Mouse (Mus musculus) heart, postnatal 0 days (tissue): ENCODE results near the gene Snrnp25. TPM values are rescaled to one million over a fixed set of nuclear protein-coding genes. Genes with fewer than 3 reads are reported as not detected.

Experiments
- ATAC-seq: fragments of 200-750 bp; cut with Nextera tagmentation; 2 replicates; pipeline ENCODE4 v1.8.0; 2017; ENCODE audit warnings: low read depth, moderate number of reproducible peaks, moderate library complexity; ENCODE audit not compliant: insufficient read depth
- DNase-seq: peaks from one replicate; pipeline ENCODE4 v3.0.0-alpha.2; 2016; ENCODE audit warnings: low spot score
- H3K27ac ChIP-seq: fragments of 300-500 bp; sonication (generic); 2 replicates; pipeline ENCODE4 v1.5.1; 2014; ENCODE audit warnings: low read depth, mild to moderate bottlenecking
- H3K27me3 ChIP-seq: fragments of 300-500 bp; sonication (generic); 2 replicates; pipeline ENCODE4 v1.6.1; 2014; ENCODE audit warnings: low read length, mixed read lengths; ENCODE audit not compliant: control insufficient read depth, insufficient read depth
- H3K36me3 ChIP-seq: fragments of 300-500 bp; sonication (generic); replicated peaks from 2 replicates; pipeline ENCODE4 v1.6.1; 2014; ENCODE audit warnings: low read length, mixed read lengths; ENCODE audit not compliant: control insufficient read depth, insufficient read depth
- H3K4me1 ChIP-seq: fragments of 300-500 bp; sonication (generic); 2 replicates; pipeline ENCODE4 v1.6.1; 2014; ENCODE audit warnings: antibody characterized with exemption; ENCODE audit not compliant: control insufficient read depth, insufficient read depth
- H3K4me2 ChIP-seq: fragments of 300-500 bp; sonication (generic); 2 replicates; pipeline ENCODE4 v1.6.1; 2014; ENCODE audit warnings: low read depth, mild to moderate bottlenecking, low read length, moderate library complexity
- H3K4me3 ChIP-seq: fragments of 300-500 bp; sonication (generic); 2 replicates; pipeline ENCODE4 v1.5.1; 2014; ENCODE audit warnings: low read depth, low read length
- H3K9ac ChIP-seq: fragments of 300-500 bp; sonication (generic); replicated peaks from 2 replicates; pipeline ENCODE4 v1.6.1; 2014; ENCODE audit warnings: low read depth, low read length, mixed read lengths
- H3K9me3 ChIP-seq: fragments of 300-500 bp; sonication (generic); replicated peaks from 2 replicates; pipeline ENCODE4 v1.6.1; 2016; ENCODE audit warnings: low read length; ENCODE audit not compliant: control insufficient read depth
- CTCF ChIP-seq: IDR thresholded peaks from 2 replicates; pipeline ENCODE4 v1.5.1; 2016; ENCODE audit warnings: antibody characterized with exemption, control low read depth, low read depth
- EP300 ChIP-seq: IDR thresholded peaks from 2 replicates; pipeline ENCODE4 v1.6.1; 2016; ENCODE audit warnings: antibody characterized with exemption, low read depth
- WGBS: fragments of 180-500 bp; shearing (Covaris S2); extraction: QIAGEN DNeasy Blood & Tissue Kit; methylation state at CpG from one replicate; pipeline ENCODE4 v1.1.7; 2014; 5-methylcytosine and 5-hydroxymethylcytosine counted together
- polyA plus RNA-seq: library from polyadenylated mRNA; unstranded; fragments of >200 nt; fragmentation: Nextera tagmentation; extraction: Ambion mirVana; gene quantifications from 2 replicates; pipeline ENCODE4 v1.2.1, GENCODE M21; 2015
- total RNA-seq: library from RNA; depleted of rRNA; stranded (reverse); fragments of >200 nt; gene quantifications from 2 replicates; pipeline ENCODE4 v1.2.3, GENCODE M21; 2014; ENCODE audit warnings: low replicate concordance; rRNA removed

Snrnp25 gene
- total and polyA plus RNA-seq, 2 experiments from 2014 or later: 12.9 to 27.1 TPM

DNA sequence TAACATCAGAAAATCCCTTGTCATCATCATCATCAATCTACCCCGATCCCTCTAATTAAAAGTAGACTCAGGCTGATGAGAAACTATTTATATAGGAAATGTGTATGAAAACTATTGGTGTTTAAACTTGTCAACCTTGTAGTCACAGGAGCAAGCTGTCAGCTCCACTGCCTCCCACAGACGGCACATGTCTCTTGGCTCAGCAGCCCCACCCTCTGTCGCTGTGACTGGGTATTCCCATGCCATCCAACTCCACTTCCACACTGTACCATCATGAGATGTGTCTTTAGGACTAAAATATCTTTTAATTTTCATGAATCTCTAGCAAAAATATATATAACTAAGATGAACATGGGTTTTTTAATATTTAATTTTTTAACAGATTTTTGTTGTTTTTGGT is 43.1 kb downstream of the Snrnp25 start:
- no peak for DNase-seq
- no peaks in the 10 kb centered on the region for H3K27me3 ChIP-seq
- no peaks in the 10 kb centered on the region for H3K9me3 ChIP-seq
- H3K36me3 ChIP-seq: peaks cover 63% of the 10 kb centered on the region
- H3K9ac ChIP-seq: no peak overlapping the region
- 86% methylated on average over 3 of the region's 3 CpGs for WGBS
- H3K4me3 ChIP-seq: no peak overlapping the region
- no peak for ATAC-seq
- no peak overlapping the region for H3K4me2 ChIP-seq
- H3K27ac ChIP-seq: no peak overlapping the region
- TF ChIP-seq CTCF (no peak), EP300 (no peak)
- peaks cover 10% of the 10 kb centered on the region; the same call in 1 of the 2 replicates for H3K4me1 ChIP-seq

GRCm38 (mm10) chr11:32250880-32251763 is 45.9 kb downstream of the Snrnp25 start:
- H3K27me3 ChIP-seq: no peaks in the 10 kb centered on the region
- WGBS: 79% methylated on average over 8 of the region's 8 CpGs
- no peak overlapping the region for H3K27ac ChIP-seq
- H3K9me3 ChIP-seq: no peaks in the 10 kb centered on the region
- H3K4me2 ChIP-seq: no peak overlapping the region
- TF ChIP-seq CTCF (no peak), EP300 (no peak)
- no peak overlapping the region for H3K9ac ChIP-seq
- H3K4me1 ChIP-seq: no peaks in the 10 kb centered on the region
- peaks cover 74% of the 10 kb centered on the region for H3K36me3 ChIP-seq
- H3K4me3 ChIP-seq: no peak overlapping the region
- ATAC-seq: no peak
- no peak for DNase-seq

DNA sequence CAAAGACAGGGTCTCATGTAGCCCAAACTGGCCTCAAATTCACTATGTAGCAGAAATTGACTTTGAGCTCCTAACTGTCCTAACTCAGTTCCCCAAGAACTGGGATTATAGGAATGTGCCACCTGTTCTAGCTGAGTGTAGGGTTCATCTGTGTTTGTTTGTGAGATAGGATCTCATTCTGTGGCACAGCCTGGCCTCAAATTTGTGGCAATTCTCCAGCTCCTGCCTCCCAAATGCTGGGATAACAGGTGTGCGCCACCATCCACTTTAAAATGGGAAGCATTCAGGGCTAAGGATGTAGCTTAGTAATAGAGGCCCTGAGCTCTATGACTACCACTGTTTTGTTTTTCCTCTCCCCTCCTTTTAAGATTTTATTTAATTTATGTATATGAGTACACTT is 47.9 kb downstream of the Snrnp25 start:
- WGBS: 100% methylated on average over 1 of the region's 1 CpGs
- Histone ChIP-seq H3K27ac (no peak overlapping the region), H3K4me2 (no peak overlapping the region), H3K4me1 (no peaks in the 10 kb centered on the region), H3K4me3 (no peak overlapping the region), H3K36me3 (peaks cover 56% of the 10 kb centered on the region), H3K9me3 (no peaks in the 10 kb centered on the region), H3K27me3 (no peaks in the 10 kb centered on the region), H3K9ac (no peak overlapping the region)
- TF ChIP-seq CTCF (no peak), EP300 (no peak)
- no peak for ATAC-seq
- no peak for DNase-seq

DNA sequence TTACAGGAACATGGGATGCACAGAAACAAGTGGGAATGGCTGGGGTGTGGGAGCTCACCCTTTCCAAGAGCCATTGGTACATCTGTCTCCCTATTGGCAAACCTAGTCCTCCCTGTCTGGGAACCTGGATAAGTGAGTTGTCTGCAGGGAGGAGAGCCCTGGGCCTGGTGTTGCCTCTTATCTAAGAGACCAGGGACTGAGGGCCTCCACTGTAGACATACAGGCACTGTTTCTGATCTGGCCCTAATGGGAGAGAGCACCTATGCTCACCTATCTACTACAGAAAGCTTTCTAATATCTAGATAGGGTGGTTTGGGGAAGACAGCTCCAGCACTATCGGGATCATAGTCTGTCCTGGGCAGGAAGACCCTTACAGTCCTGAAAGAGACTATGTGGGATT is 50.9 kb downstream of the Snrnp25 start:
- no peaks in the 10 kb centered on the region for H3K9me3 ChIP-seq
- H3K4me3 ChIP-seq: no peak overlapping the region
- no peaks in the 10 kb centered on the region for H3K27me3 ChIP-seq
- 92% methylated on average over 1 of the region's 1 CpGs for WGBS
- H3K27ac ChIP-seq: no peak overlapping the region
- no peak overlapping the region for H3K9ac ChIP-seq
- H3K36me3 ChIP-seq: peaks cover 49% of the 10 kb centered on the region
- H3K4me1 ChIP-seq: no peaks in the 10 kb centered on the region
- H3K4me2 ChIP-seq: no peak overlapping the region
- DNase-seq (no peak), ATAC-seq (no peak)
- TF ChIP-seq CTCF: no peak
- TF ChIP-seq EP300: no peak

DNA sequence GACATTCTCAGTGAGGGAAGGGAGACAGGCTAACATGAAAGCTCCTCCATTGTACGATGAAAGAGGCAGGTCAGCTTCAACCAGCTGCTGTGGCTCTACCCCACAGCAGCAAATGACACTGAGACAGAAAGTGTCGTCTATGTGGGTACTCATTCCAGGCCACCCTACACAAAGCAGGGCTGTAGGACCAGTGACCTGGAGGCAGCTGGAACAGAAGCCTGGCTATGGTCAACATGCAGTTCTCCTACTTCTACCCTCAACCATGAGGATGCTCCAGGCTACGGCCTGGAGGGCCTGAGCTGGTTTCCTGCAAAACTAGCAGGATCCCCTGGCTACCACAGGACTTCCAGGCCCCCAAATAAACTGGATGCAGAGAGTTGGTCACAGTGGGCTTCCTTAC is 51.4 kb downstream of the Snrnp25 start:
- ATAC-seq: no peak
- Histone ChIP-seq H3K4me1 (no peaks in the 10 kb centered on the region), H3K27ac (no peak overlapping the region), H3K9me3 (no peaks in the 10 kb centered on the region), H3K27me3 (no peaks in the 10 kb centered on the region), H3K4me3 (no peak overlapping the region), H3K9ac (no peak overlapping the region), H3K4me2 (no peak overlapping the region), H3K36me3 (peaks cover 50% of the 10 kb centered on the region)
- TF ChIP-seq EP300 (no peak), CTCF (no peak)
- 83% methylated on average over 3 of the region's 3 CpGs for WGBS
- DNase-seq: no peak

Other genes starting within 250 kb of the Snrnp25 start
- 1.5 TPM in 1 of 2 replicates, not detected in the other for gene 4930524B15Rik, start 239.8 kb upstream of the Snrnp25 start, total RNA-seq
- gene 4930524B15Rik, start 239.8 kb upstream of the Snrnp25 start, polyA plus RNA-seq: 0.05 TPM in 1 of 2 replicates, not detected in the other
- gene Nsg2, start 205.0 kb upstream of the Snrnp25 start, total RNA-seq: 1.1 and 3.7 TPM in 2 replicates
- gene Nsg2, start 205.0 kb upstream of the Snrnp25 start, polyA plus RNA-seq: 1.2 and 1.7 TPM in 2 replicates
- not detected in 2 replicates for gene Il9r, start 5.1 kb upstream of the Snrnp25 start, total RNA-seq
- 0.03 and 0.14 TPM in 2 replicates for gene Il9r, start 5.1 kb upstream of the Snrnp25 start, polyA plus RNA-seq
- gene Rhbdf1, start 16.9 kb downstream of the Snrnp25 start, total RNA-seq: 68.9 and 69.2 TPM in 2 replicates
- 21.9 and 25.2 TPM in 2 replicates for gene Rhbdf1, start 16.9 kb downstream of the Snrnp25 start, polyA plus RNA-seq
- 11.9 and 22.8 TPM in 2 replicates for gene Mpg, start 21.1 kb downstream of the Snrnp25 start, total RNA-seq
- gene Mpg, start 21.1 kb downstream of the Snrnp25 start, polyA plus RNA-seq: 13.9 and 15.0 TPM in 2 replicates
- gene Nprl3, start 62.3 kb downstream of the Snrnp25 start, total RNA-seq: 26.4 and 64.1 TPM in 2 replicates
- gene Nprl3, start 62.3 kb downstream of the Snrnp25 start, polyA plus RNA-seq: 29.9 and 30.4 TPM in 2 replicates
- 1.2 TPM in 1 of 2 replicates, not detected in the other for gene Hba-x, start 71.0 kb downstream of the Snrnp25 start, total RNA-seq
- gene Hba-x, start 71.0 kb downstream of the Snrnp25 start, polyA plus RNA-seq: 0.40 and 0.68 TPM in 2 replicates
- gene Hba-a1, start 78.1 kb downstream of the Snrnp25 start, total RNA-seq: 1,456 and 1,841 TPM in 2 replicates
- 2,150 and 3,333 TPM in 2 replicates for gene Hba-a1, start 78.1 kb downstream of the Snrnp25 start, polyA plus RNA-seq
- gene Hbq1b, start 81.5 kb downstream of the Snrnp25 start, total RNA-seq: not detected in 2 replicates
- 0.38 and 0.90 TPM in 2 replicates for gene Hbq1b, start 81.5 kb downstream of the Snrnp25 start, polyA plus RNA-seq
- 5,955 and 6,390 TPM in 2 replicates for gene Hba-a2, start 91.1 kb downstream of the Snrnp25 start, total RNA-seq
- 5,218 and 8,165 TPM in 2 replicates for gene Hba-a2, start 91.1 kb downstream of the Snrnp25 start, polyA plus RNA-seq
- not detected in 2 replicates for gene Hbq1a, start 94.7 kb downstream of the Snrnp25 start, total RNA-seq
- 0.34 TPM in 1 of 2 replicates, not detected in the other for gene Hbq1a, start 94.7 kb downstream of the Snrnp25 start, polyA plus RNA-seq
- gene Sh3pxd2b, start 142.4 kb downstream of the Snrnp25 start, total RNA-seq: 12.4 and 19.0 TPM in 2 replicates
- 3.3 and 3.8 TPM in 2 replicates for gene Sh3pxd2b, start 142.4 kb downstream of the Snrnp25 start, polyA plus RNA-seq
- 22.1 and 25.0 TPM in 2 replicates for gene Ubtd2, start 250.0 kb downstream of the Snrnp25 start, total RNA-seq
- 11.5 and 11.6 TPM in 2 replicates for gene Ubtd2, start 250.0 kb downstream of the Snrnp25 start, polyA plus RNA-seq